Mouse (Mus musculus): ENCODE measurements around the gene St7.

DNA sequence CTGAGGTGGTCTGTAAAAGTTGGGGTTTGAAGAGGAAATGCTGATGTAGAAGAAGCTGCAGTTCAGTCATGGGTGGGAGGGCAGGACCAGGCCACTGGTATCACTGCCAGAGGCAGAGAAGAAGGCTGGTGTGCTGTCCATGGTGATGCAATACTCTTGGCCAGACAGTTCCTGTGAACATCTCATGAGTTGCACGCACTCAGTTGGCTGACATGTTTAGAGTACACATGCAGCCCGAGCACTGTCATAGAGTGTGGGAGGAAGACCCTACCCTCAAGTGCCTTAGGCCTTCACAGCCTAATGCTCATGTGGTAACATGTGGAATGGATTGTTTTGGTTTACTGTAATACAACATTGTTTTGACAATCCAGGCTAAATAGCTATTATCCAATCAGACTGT lies 238.5 kb downstream of the St7 start:
- TF ChIP-seq CTCF (conservative IDR thresholded peaks at IDR 0.05; ENCODE audit: low read length) (no peak), POU5F1 (IDR thresholded peaks at IDR 0.05; ENCODE audit: borderline replicate concordance, low read length) (no peak), NANOG (IDR thresholded peaks at IDR 0.05; ENCODE audit: borderline replicate concordance, low read length) (no peak)

Measured in E14TG2a.4 (cell line).